Mouse (Mus musculus) frontal cortex, adult 2 months (tissue): Measurements from ENCODE around the gene Ppcs. TPM values are rescaled to one million over a fixed set of nuclear protein-coding genes. Genes with fewer than 3 reads are reported as not detected.

Experiments used
- DNase-seq, 2 experiments: peaks; one replicate each; pipeline ENCODE4 v3.0.0; 2022; ENCODE audit warnings: low spot score in 1 of 2; ENCODE audit errors: extremely low spot score in 1 of 2
- polyA plus RNA-seq: library from polyadenylated mRNA; depleted of rRNA; stranded (reverse); fragments of >200 nt; gene quantifications from 2 replicates; pipeline ENCODE4 v1.2.3, GENCODE M21; 2012; rRNA removed

Ppcs gene
- polyA plus RNA-seq, 1 experiment: 10.3 TPM

DNA sequence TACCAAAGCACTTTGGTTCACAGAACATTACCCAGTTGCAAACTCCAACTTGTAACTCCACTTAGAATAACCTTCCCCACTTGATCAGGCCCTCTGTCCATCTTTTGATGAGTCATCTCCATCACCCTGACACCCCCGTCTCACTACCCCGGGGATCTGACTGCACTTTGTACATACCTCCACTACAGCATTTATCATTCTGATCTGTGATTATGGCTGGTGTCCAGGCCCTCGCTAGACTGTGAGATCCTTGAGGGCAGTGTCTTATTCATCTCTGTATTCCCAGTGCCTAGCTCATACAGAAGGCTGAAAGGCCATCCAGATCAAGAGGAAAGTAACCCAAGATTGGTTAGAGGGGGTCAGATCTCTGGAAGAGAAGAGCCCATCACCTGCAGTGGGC is 1.0 kb downstream of the Ppcs start:
- no peak for DNase-seq

DNA sequence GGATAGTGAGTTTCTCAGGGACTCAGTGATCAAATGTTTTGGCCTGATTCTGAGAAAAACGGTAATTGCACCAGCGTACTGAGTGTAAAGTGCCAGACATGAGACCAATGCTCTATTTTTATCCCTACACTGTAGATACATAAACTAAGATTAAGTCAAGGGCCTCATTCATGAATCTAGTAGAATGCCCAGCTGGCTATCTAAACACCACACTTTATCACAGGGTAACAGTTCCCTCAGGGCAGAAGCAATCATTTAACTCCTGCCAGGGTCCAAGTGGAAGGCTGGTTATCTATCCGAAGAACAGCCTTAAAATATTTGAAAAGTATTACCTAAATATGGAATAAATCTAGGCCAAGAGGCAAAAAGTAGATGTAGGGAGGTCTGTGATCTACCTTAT is 4.3 kb downstream of the Ppcs start:
- no peak for DNase-seq

DNA sequence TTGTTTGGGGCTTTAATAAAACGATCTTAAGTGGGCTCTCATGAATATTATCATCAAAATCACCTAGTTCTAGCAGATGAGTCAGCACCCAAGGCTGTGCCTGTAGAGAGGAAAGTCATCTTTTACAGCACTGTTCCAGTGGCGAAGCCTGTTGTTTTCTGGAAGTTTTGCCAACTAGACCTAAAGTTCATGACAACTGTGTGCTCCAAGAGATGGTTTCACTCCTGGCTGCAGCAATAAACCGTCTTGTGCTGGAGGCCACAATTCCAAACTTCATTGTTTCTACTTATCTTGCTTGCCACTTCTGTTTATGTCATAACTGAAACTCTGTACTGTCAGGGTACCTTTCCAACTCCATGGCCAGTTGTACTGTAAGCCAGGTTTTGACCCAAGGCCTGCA is 5.0 kb downstream of the Ppcs start:
- no peak for DNase-seq

DNA sequence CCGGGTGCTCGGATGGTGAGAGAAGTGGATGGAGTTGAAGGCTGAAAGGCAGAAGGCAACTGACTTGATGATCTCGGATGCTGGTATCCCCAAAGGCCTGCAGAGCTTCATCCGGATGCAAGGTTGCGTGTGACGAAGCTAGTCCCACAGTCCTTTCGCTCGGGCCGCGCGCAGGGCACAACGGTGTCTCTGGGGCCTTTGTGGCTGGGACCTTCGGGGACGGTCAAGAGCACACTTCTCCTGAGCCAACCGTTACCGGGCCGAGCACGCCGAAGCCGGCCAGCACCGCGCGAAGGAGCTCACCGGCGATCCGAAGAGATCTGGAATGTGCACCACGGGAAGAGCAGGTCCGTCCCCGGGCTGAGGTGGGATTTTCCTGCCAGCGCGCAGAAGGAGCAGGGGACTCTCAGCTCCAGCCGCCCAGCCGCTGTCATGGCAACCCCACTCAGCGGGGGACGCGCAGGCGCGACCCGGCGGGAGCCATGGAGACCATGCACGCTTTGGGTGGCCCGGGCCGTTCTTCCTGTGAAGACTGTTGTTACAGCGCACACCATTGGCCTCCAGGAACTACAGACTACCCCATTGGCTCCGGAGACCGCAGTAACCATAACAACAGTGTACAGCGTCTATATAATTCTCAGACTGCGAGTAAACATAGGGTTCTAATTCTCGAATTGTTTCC is 7.0 kb downstream of the Ppcs start, which contains the start of gene Ccdc30:
Gene Ccdc30 (minus strand): TSS at position 450 of the 682 bp plus-strand sequence.
- DNase-seq: peak; percentile 92 to 97

DNA sequence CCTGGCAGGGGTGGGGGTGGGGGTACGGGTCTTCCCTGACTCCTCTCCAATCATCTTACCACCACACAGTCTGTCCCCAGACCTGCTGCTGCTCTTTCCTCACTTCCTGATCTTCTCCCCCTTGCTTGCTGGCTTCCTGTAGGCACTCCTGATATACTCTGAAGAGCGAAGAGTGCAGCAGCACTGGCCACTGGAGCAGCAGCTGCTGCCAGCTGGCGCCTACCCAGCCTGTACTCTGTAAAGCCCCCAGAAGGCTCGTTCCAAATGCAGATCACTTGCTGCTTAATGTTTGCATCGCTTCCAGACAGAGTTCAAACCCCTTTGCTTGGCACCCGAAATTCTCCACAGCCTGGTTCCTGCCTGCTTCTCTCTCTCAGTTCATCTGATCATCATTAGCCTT is 9.4 kb downstream of the Ppcs start:
- DNase-seq: no peak

DNA sequence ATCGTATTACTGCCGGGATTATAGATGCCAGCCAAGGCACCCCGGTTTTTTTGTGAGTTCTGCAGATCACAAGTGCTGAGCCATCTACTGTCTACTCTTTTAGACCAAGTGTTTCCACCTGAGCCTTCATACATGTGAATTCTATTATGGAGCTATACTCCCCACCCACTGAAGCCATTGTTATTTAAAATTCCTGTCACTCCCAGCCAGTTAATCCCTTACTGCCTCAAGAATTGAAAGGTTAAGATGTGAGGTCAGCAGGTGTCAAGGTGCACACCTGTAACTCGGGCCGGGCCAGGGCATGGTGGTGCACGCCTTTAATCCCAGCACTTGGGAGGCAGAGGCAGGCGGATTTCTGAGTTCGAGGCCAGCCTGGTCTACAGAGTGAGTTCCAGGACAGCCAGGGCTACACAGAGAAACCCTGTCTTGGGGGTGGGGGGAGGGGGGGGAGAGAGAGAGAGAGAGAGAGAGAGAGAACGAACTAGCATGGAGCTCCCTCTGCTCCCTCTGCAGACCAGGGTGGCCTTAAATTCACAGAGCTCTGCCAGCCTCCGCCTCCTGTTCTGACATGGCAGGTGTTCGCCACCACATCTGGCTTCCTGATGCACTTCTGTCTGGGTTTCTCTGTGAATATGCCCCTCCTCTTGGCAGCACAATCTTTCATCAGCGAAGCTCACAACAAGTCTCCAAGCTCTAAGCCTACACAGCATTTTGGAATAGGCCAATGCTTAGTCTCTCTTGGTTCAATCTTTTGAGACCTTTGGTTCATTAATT is 10.2 kb downstream of the Ppcs start:
- no peak for DNase-seq

DNA sequence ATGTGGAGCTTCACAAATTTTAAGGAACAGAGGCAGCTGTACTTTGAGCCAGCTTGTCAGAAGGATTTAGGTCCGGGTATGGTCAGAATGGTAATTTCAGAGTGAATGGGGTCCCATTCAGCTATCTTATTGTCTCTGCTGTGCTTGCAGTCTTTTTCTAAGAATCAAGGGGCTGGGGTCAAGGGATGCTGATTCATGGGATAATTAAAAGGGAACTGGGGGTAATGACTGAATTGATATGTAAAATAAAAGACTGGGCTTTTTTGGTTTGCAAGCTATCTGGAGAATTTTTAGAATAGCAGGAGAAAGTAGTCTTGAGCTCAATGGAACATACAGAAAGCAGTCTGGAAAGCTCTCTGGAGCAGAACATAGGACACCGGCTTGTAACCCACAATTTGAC is 18.8 kb downstream of the Ppcs start:
- DNase-seq: no peak

DNA sequence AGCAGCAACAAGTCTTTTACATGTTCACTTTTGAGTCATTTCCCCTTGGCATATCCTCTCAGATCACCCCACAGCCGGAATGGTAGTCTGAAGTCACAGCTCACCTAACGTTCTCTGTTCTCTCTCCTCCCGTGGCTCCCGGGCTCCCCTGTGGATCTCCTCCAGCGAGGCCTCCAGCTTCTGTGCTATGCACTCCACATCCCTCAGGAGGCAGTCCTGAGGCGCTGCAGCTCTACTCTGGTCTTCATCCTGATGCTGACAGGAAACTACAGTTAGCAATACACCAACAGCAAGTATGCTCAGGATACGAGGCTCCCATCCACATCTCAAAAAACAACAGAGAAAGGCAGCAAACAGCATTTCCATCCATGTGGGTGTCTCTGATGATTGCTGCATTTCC is 21.3 kb downstream of the Ppcs start:
- no peak for DNase-seq

DNA sequence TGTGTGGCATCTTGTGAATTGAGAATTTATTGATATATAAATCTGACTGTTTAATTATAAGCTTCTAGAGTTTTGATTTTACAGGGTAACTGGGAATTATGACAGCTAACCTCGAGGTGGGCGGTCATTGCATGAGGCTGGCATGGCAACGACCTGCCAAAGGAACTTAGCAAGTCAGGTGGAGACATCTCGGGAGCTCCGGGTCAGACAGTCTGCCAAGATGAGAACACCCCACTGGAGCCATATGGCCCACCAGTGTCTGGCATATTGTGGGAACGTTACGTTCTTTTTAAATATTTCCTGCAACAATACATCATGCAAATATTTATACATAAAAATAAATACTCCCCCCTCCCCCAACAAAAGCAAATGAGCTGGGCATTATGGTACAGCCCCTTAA is 23.5 kb downstream of the Ppcs start:
- no peak for DNase-seq

DNA sequence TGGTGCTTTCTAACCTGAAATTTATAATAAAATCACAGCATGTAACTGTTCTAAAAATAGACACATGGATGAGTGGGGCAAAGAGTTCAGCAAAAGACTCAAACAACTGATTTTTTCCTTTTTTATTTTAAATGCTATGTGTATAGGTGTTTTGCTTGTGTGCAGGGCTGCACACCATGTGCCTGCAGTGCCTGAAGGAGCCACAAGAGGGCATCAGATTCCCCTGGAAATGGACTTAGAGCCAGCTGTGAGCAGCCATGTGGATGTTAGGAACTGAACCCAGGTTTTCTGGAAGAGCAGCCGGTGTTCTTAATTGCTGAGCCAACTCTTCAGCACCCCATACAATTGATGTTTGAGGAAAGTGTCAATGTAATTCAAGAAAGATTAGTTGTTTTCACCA is 31.9 kb downstream of the Ppcs start:
- DNase-seq: no peak

DNA sequence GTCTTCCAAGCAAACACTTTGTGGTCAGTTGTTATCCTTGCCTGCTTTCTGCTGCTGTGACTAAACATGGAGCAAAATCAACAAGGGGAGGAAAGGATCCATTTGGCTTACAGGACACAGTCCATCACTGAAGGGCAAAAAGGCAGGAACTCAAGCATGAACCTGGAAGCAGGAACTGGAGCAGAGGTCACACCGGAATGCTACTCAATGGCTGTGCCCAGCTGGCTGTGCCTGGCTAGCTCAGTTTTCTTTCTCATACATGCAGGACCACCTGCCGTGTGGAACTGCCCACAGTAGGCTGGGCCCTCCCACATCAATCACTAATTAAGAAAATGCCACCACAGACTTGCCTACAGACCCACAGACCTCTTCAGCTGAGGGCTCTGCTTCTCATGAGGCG is 33.0 kb downstream of the Ppcs start:
- DNase-seq: no peak

DNA sequence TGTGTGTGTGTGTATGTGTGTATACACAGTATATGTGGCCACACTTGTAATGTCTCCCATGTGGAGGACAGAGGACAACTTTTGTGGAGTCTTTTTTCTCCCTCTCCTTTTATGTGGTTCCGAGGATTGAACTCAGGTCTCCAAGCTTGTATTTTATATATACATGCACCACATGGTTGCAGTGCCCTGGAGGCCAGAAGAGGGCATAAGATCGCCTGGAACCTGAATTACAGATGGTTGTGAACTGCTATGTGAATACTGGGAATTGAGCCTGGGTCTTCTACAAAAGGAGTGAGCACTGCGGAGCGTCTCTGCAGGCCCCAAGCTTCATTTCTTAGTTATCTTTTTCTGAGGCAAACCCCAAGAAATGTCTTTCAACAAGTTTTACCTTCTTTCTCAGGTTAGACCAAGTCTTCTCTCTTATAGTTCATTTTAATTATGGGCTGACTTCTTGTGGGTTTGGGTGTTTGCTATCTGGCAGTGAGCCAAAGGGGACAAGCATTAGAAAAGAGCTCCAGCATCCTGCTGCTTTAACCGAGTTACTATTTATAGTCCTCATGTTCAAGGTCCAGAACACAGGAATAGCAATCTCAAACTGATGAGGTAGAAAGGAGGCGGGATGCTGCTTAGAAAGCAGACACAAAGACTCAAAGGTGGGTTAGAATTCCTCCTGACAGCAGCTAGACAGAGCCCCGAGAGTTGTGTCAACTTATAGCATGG is 40.6 kb downstream of the Ppcs start:
- no peak for DNase-seq

DNA sequence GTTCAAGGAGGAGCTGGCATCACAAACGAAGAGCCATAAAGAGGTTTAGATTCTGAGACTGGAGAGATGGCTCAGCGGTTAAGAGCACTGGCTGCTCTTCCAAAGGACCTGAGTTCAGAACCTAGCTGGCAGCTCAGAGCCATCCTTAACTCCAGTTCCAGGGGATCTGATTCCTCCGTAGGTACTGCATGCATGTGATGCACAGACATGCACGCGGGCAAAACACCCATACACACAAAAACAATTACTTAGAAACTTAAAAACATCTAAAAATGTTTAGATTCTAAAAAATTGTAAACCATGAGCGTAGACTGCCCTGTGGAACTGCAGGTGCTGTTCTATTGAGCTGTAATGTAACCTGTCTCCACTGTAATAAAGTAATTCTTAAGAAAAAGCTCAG is 52.8 kb downstream of the Ppcs start:
- DNase-seq: no peak

Other genes starting within 250 kb of the Ppcs start
- 7.1 and 8.0 TPM in 2 replicates for gene Zfp691, start 248.2 kb downstream of the Ppcs start, polyA plus RNA-seq
- gene Ermap, start 232.4 kb downstream of the Ppcs start, polyA plus RNA-seq: 0.76 and 0.80 TPM in 2 replicates
- 32.9 and 34.7 TPM in 2 replicates for gene Svbp, start 227.1 kb downstream of the Ppcs start, polyA plus RNA-seq
- gene Tmem269, start 204.2 kb downstream of the Ppcs start, polyA plus RNA-seq: 1.1 and 1.2 TPM in 2 replicates
- gene AU022252, start 189.7 kb downstream of the Ppcs start, polyA plus RNA-seq: 13.9 and 15.0 TPM in 2 replicates
- 11.6 and 14.1 TPM in 2 replicates for gene P3h1, start 189.5 kb downstream of the Ppcs start, polyA plus RNA-seq
- 3.4 TPM in 2 replicates for gene Cldn19, start 167.0 kb downstream of the Ppcs start, polyA plus RNA-seq
- 326 and 332 TPM in 2 replicates for gene Ybx1, start 127.8 kb downstream of the Ppcs start, polyA plus RNA-seq
- 26.7 and 29.3 TPM in 2 replicates for gene Ppih, start 101.9 kb downstream of the Ppcs start, polyA plus RNA-seq
- gene Ccdc30, start 6.9 kb downstream of the Ppcs start, polyA plus RNA-seq: 17.4 and 17.7 TPM in 2 replicates
- 0.80 and 0.88 TPM in 2 replicates for gene Zmynd12, start 394 bp upstream of the Ppcs start, polyA plus RNA-seq
- 11.6 and 12.0 TPM in 2 replicates for gene Rimkla, start 70.2 kb upstream of the Ppcs start, polyA plus RNA-seq
- gene Foxj3, start 114.6 kb upstream of the Ppcs start, polyA plus RNA-seq: 35.5 and 39.4 TPM in 2 replicates
- 11.0 and 14.2 TPM in 2 replicates for gene Frg2f1, start 117.1 kb upstream of the Ppcs start, polyA plus RNA-seq
- not detected in 2 replicates for gene Guca2a, start 215.3 kb upstream of the Ppcs start, polyA plus RNA-seq
- 0.88 and 2.4 TPM in 2 replicates for gene Guca2b, start 236.5 kb upstream of the Ppcs start, polyA plus RNA-seq